Mouse (Mus musculus) midbrain, embryonic 11.5 days (tissue): ENCODE measurements around the gene Cux2. TPM values are rescaled to one million over a fixed set of nuclear protein-coding genes. Genes with fewer than 3 reads are reported as not detected.

Source experiments
- ATAC-seq: fragments of 200-750 bp; cut with Nextera tagmentation; 2 replicates; pipeline ENCODE4 v1.8.0; 2017; ENCODE audit warnings: moderate TSS enrichment, moderate library complexity; ENCODE audit not compliant: low FRiP score
- DNase-seq: peaks from one replicate; pipeline ENCODE4 v3.0.0; 2015; ENCODE audit warnings: low spot score; ENCODE audit errors: missing footprints
- H3K27ac ChIP-seq: fragments of 300-500 bp; sonication (generic); 2 replicates; pipeline ENCODE4 v1.5.1; 2014; ENCODE audit warnings: low read depth, low read length
- H3K27me3 ChIP-seq: fragments of 300-500 bp; sonication (generic); 2 replicates; pipeline ENCODE4 v1.6.1; 2014; ENCODE audit warnings: mild to moderate bottlenecking, low read length, moderate library complexity, mixed read lengths; ENCODE audit not compliant: control insufficient read depth, insufficient read depth
- H3K36me3 ChIP-seq: fragments of 300-500 bp; sonication (generic); 2 replicates; pipeline ENCODE4 v1.6.1; 2014; ENCODE audit warnings: mild to moderate bottlenecking, low read length, moderate library complexity, mixed read lengths; ENCODE audit not compliant: control insufficient read depth, insufficient read depth
- H3K4me1 ChIP-seq: fragments of 300-500 bp; sonication (generic); 2 replicates; pipeline ENCODE4 v1.6.1; 2014; ENCODE audit warnings: low read length; ENCODE audit not compliant: control insufficient read depth, insufficient read depth
- H3K4me2 ChIP-seq: fragments of 300-500 bp; sonication (generic); 2 replicates; pipeline ENCODE4 v1.6.1; 2014; ENCODE audit warnings: mild to moderate bottlenecking, moderate library complexity
- H3K4me3 ChIP-seq: fragments of 300-500 bp; sonication (generic); 2 replicates; pipeline ENCODE4 v1.5.1; 2014; ENCODE audit warnings: low read depth, low read length
- H3K9ac ChIP-seq: fragments of 300-500 bp; sonication (generic); 2 replicates; pipeline ENCODE4 v1.6.1; 2014; ENCODE audit warnings: low read length
- H3K9me3 ChIP-seq: fragments of 300-500 bp; sonication (generic); 2 replicates; pipeline ENCODE4 v1.6.1; 2016; ENCODE audit warnings: low read length; ENCODE audit not compliant: control insufficient read depth
- WGBS: fragments of 180-500 bp; shearing (Covaris S2); extraction: QIAGEN DNeasy Blood & Tissue Kit; methylation state at CpG from one replicate; pipeline ENCODE4 v1.1.7; 2014; 5-methylcytosine and 5-hydroxymethylcytosine counted together
- polyA plus RNA-seq: library from polyadenylated mRNA; unstranded; fragments of >200 nt; fragmentation: Nextera tagmentation; extraction: Ambion mirVana; gene quantifications from 2 replicates; pipeline ENCODE4 v1.2.1, GENCODE M21; 2014

The Cux2 gene
- polyA plus RNA-seq, 1 experiment from 2014 or later: 11.1 TPM

DNA sequence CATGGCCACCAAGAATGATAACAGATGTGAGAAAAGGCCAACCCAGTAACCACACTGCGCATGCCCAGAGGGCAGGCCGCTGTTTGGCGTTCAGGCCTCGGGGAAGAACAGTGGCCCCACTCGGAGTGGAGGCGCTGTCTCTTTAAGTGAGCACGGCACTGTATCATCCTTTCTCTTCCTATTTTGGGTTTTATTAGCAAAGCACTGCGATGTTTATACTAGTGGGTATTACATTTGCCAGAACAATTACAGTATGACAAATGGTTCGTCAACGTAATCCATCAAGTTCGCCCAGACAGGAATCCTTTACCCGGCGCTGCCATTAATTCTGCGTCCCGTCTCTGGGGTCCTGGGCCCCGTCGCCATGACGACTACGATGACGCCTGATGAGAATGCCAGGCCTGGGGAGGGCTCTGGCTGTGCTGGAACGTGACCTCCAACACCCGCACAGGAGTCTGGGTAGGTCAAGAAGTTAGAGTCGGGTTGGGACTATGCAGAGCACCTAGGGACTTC is 77.2 kb downstream of the Cux2 start:
- WGBS: 50% methylated on average over 23 of the region's 23 CpGs
- Histone ChIP-seq H3K4me1 (peaks cover 16% of the 10 kb centered on the region), H3K36me3 (no peaks in the 10 kb centered on the region), H3K4me2 (no peak overlapping the region), H3K9ac (no peak overlapping the region), H3K27me3 (no peaks in the 10 kb centered on the region), H3K9me3 (no peaks in the 10 kb centered on the region), H3K27ac (no peak overlapping the region), H3K4me3 (no peak overlapping the region)
- ATAC-seq (peak; percentile 72), DNase-seq (no peak)

GRCm38 (mm10) chr5:121968999-121969398 is 80.9 kb downstream of the Cux2 start:
- WGBS: 90% methylated on average over 15 of the region's 15 CpGs
- Histone ChIP-seq H3K27ac (no peak overlapping the region), H3K4me1 (peaks cover 28% of the 10 kb centered on the region)

DNA sequence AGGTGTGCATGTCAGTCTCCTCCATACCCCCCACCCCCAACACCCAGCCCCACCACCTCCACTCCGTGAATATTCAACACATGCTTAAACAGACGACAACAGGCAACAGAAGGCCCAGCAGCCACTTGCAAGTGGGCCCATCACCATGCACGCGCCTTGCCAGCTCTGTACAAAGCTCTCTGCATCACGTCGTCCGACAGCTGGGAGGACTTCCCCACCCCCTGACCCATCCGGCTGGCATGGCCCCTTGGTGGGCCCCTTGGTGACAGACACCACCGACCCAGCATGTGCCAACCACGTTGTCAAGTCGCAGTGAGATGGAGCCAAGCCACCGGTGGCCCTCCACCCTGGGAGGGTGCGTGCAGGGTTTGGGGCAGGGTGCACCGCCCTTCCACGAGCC is 81.5 kb downstream of the Cux2 start:
- DNase-seq: no peak
- no peak overlapping the region for H3K27ac ChIP-seq

More at GRCm38 (mm10) chr5:121968999-121969398, 80.9 kb downstream of the Cux2 start:
- Histone ChIP-seq H3K27me3 (no peaks in the 10 kb centered on the region), H3K4me2 (no peak overlapping the region), H3K9ac (no peak overlapping the region), H3K36me3 (no peaks in the 10 kb centered on the region), H3K4me3 (no peak overlapping the region), H3K9me3 (no peaks in the 10 kb centered on the region)
- ATAC-seq (no peak), DNase-seq (no peak)

GRCm38 (mm10) chr5:121967520-121967919 is 82.4 kb downstream of the Cux2 start:
- Histone ChIP-seq H3K27ac (no peak overlapping the region), H3K4me3 (no peak overlapping the region), H3K4me1 (peaks cover 13% of the 10 kb centered on the region), H3K27me3 (no peaks in the 10 kb centered on the region), H3K9ac (no peak overlapping the region), H3K9me3 (no peaks in the 10 kb centered on the region), H3K4me2 (no peak overlapping the region), H3K36me3 (no peaks in the 10 kb centered on the region)
- 88% methylated on average over 5 of the region's 5 CpGs for WGBS
- no peak for DNase-seq
- ATAC-seq: no peak

More for the DNA sequence above, 81.5 kb downstream of the Cux2 start:
- H3K9ac ChIP-seq: no peak overlapping the region
- peaks cover 22% of the 10 kb centered on the region for H3K4me1 ChIP-seq
- ATAC-seq: no peak
- WGBS: 89% methylated on average over 15 of the region's 15 CpGs
- no peak overlapping the region for H3K4me3 ChIP-seq
- no peaks in the 10 kb centered on the region for H3K27me3 ChIP-seq
- H3K36me3 ChIP-seq: no peaks in the 10 kb centered on the region
- no peaks in the 10 kb centered on the region for H3K9me3 ChIP-seq
- no peak overlapping the region for H3K4me2 ChIP-seq

- WGBS: 59% methylated on average over 16 of the region's 16 CpGs
- DNase-seq: no peak
Measured at GRCm38 (mm10) chr5:121966940-121967339, 83.0 kb downstream of the Cux2 start.

GRCm38 (mm10) chr5:121962974-121963373 is 86.9 kb downstream of the Cux2 start:
- ATAC-seq (no peak), DNase-seq (no peak)
- no peak overlapping the region for H3K4me3 ChIP-seq
- H3K4me1 ChIP-seq: peaks cover 12% of the 10 kb centered on the region
- WGBS: 89% methylated on average over 10 of the region's 10 CpGs
- H3K27ac ChIP-seq: no peak overlapping the region
- H3K9me3 ChIP-seq: no peaks in the 10 kb centered on the region
- H3K9ac ChIP-seq: no peak overlapping the region
- H3K4me2 ChIP-seq: no peak overlapping the region
- H3K36me3 ChIP-seq: no peaks in the 10 kb centered on the region
- H3K27me3 ChIP-seq: no peaks in the 10 kb centered on the region

More at GRCm38 (mm10) chr5:121966940-121967339, 83.0 kb downstream of the Cux2 start:
- Histone ChIP-seq H3K27me3 (no peaks in the 10 kb centered on the region), H3K36me3 (no peaks in the 10 kb centered on the region), H3K4me1 (peaks cover 12% of the 10 kb centered on the region), H3K9ac (no peak overlapping the region), H3K9me3 (no peaks in the 10 kb centered on the region), H3K4me2 (no peak overlapping the region), H3K27ac (0 out of 2 replicates have a peak overlapping the region, but pooled peaks have one; percentile 16), H3K4me3 (no peak overlapping the region)
- no peak for ATAC-seq

DNA sequence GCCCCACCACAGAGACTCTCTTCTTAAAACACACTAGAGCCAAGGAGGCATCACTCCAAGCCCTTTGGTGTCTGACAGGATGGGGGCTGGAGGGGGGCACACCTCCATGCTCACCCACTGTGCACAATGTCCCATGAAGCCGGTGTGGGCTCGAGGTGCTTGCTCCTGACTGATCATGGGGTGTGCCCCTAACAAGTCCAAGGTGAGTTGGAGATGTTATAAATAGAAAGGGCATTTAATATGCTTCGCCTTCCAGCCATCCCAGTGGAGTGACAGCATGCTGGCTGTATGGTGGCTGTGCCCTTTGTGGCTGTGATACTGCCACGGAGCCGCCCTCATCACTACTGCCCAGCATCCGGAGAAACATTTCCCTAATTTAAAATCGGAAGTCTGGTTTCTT is 87.5 kb downstream of the Cux2 start:
- no peak for ATAC-seq
- no peaks in the 10 kb centered on the region for H3K9me3 ChIP-seq
- DNase-seq: no peak
- no peak overlapping the region for H3K27ac ChIP-seq
- no peak overlapping the region for H3K4me3 ChIP-seq
- no peak overlapping the region for H3K9ac ChIP-seq
- H3K36me3 ChIP-seq: no peaks in the 10 kb centered on the region
- H3K4me1 ChIP-seq: peaks cover 12% of the 10 kb centered on the region
- H3K4me2 ChIP-seq: no peak overlapping the region
- 95% methylated on average over 7 of the region's 7 CpGs for WGBS
- H3K27me3 ChIP-seq: no peaks in the 10 kb centered on the region

- DNase-seq (no peak), ATAC-seq (no peak)
- Histone ChIP-seq H3K4me1 (peaks cover 6% of the 10 kb centered on the region; the same call in 1 of the 2 replicates), H3K4me3 (no peak overlapping the region), H3K27me3 (no peaks in the 10 kb centered on the region), H3K9me3 (no peaks in the 10 kb centered on the region), H3K36me3 (no peaks in the 10 kb centered on the region), H3K4me2 (no peak overlapping the region), H3K27ac (no peak overlapping the region), H3K9ac (no peak overlapping the region)
- WGBS: 82% methylated on average over 8 of the region's 8 CpGs
Measured at GRCm38 (mm10) chr5:121961256-121961655, 88.6 kb downstream of the Cux2 start.

DNA sequence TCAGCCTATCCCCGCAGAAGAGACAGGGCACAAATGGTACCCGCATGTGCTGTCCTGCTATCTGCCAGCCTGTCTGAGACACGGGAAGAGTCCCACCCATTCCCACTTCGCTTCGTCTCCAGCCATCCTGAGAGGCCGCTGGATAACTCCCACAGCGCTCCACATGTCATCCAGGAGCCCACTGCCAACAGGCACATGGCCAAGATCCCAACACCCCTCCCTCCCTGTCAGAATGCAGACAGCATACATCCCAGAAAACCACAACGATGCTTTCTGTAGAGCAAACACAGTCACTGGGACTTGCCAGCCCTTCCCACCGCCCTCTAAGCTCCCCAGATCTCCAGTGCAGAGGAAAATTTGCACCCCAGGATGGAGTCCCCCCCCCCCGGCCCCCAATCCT is 90.2 kb downstream of the Cux2 start:
- no peak overlapping the region for H3K27ac ChIP-seq
- no peak for ATAC-seq
- no peaks in the 10 kb centered on the region for H3K9me3 ChIP-seq
- H3K9ac ChIP-seq: no peak overlapping the region
- H3K4me2 ChIP-seq: no peak overlapping the region
- no peaks in the 10 kb centered on the region for H3K27me3 ChIP-seq
- no peaks in the 10 kb centered on the region for H3K4me1 ChIP-seq
- H3K4me3 ChIP-seq: no peak overlapping the region
- WGBS: 81% methylated on average over 10 of the region's 10 CpGs
- DNase-seq: no peak
- H3K36me3 ChIP-seq: no peaks in the 10 kb centered on the region
